Mouse (Mus musculus) neural tube, embryonic 13.5 days (tissue): Measurements from ENCODE around the gene Vill. TPM values are rescaled to one million over a fixed set of nuclear protein-coding genes. Genes with fewer than 3 reads are reported as not detected.

Experiments used
- ATAC-seq: fragments of 200-750 bp; cut with Nextera tagmentation; 2 replicates; pipeline ENCODE4 v1.8.0; 2017; ENCODE audit warnings: low read depth, mild to moderate bottlenecking, moderate TSS enrichment, moderate library complexity
- H3K27ac ChIP-seq: fragments of 300-500 bp; sonication (generic); replicated peaks from 2 replicates; pipeline ENCODE4 v1.5.1; 2015; ENCODE audit warnings: moderate library complexity, mild to moderate bottlenecking, inconsistent platforms
- H3K27me3 ChIP-seq: fragments of 300-500 bp; sonication (generic); 2 replicates; pipeline ENCODE4 v1.6.1; 2015; ENCODE audit warnings: mild to moderate bottlenecking, inconsistent platforms
- H3K36me3 ChIP-seq: fragments of 300-500 bp; sonication (generic); 2 replicates; pipeline ENCODE4 v1.6.1; 2015; ENCODE audit warnings: mild to moderate bottlenecking, inconsistent platforms
- H3K4me1 ChIP-seq: fragments of 300-500 bp; sonication (generic); replicated peaks from 2 replicates; pipeline ENCODE4 v1.6.1; 2015; ENCODE audit warnings: inconsistent platforms
- H3K4me2 ChIP-seq: fragments of 300-500 bp; sonication (generic); 2 replicates; pipeline ENCODE4 v1.6.1; 2015; ENCODE audit warnings: inconsistent platforms, mild to moderate bottlenecking, moderate library complexity
- H3K4me3 ChIP-seq: fragments of 300-500 bp; sonication (generic); 2 replicates; pipeline ENCODE4 v1.5.1; 2015; ENCODE audit warnings: mild to moderate bottlenecking, inconsistent platforms
- H3K9ac ChIP-seq: fragments of 300-500 bp; sonication (generic); 2 replicates; pipeline ENCODE4 v1.6.1; 2015; ENCODE audit warnings: moderate library complexity, mild to moderate bottlenecking, inconsistent platforms
- H3K9me3 ChIP-seq: fragments of 300-500 bp; sonication (generic); 2 replicates; pipeline ENCODE4 v1.6.1; 2016; ENCODE audit warnings: inconsistent platforms
- WGBS: fragments of 180-500 bp; shearing (Covaris S2); methylation state at CpG from one replicate; pipeline ENCODE4 v1.1.7; 2015; 5-methylcytosine and 5-hydroxymethylcytosine counted together
- polyA plus RNA-seq: library from polyadenylated mRNA; unstranded; fragments of >200 nt; fragmentation: Nextera tagmentation; extraction: Ambion mirVana; gene quantifications from 2 replicates; pipeline ENCODE4 v1.2.1, GENCODE M21; 2015

Gene Vill
- polyA plus RNA-seq, 1 experiment from 2014 or later, result 6.9 TPM

DNA sequence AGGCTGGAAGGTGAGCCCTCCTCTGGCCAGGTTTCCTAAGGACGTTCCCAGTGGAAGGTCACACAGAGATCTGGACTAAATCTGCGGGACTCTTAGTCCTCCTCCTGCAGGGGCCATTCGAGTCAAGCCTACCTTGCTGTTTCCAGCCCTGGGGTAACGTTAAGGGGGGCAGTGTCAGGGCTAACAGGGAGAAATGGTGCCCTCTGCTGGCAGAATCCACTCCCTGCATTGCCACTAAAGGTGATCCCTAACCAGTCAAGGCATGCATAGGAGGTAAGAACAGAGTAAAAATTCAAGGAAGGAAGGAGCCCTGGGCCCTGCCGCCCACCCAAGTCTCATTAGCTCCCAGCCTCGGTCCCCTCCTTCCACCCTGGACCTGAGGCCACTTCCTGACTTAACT is 15.0 kb downstream of the Vill start:
- Histone ChIP-seq H3K4me2 (no peak overlapping the region), H3K27me3 (0 out of 2 replicates have a peak, but pooled peaks cover 5% of the 10 kb centered on the region), H3K36me3 (peaks cover 15% of the 10 kb centered on the region), H3K9me3 (no peaks in the 10 kb centered on the region), H3K27ac (no peak overlapping the region), H3K9ac (0 out of 2 replicates have a peak overlapping the region, but pooled peaks have one; percentile 34), H3K4me1 (no peaks in the 10 kb centered on the region), H3K4me3 (no peak overlapping the region)
- WGBS, result 4% methylated on average over 6 of the region's 6 CpGs
- 0 out of 2 replicates have a peak, but pooled peaks have one; percentile 26 for ATAC-seq

DNA sequence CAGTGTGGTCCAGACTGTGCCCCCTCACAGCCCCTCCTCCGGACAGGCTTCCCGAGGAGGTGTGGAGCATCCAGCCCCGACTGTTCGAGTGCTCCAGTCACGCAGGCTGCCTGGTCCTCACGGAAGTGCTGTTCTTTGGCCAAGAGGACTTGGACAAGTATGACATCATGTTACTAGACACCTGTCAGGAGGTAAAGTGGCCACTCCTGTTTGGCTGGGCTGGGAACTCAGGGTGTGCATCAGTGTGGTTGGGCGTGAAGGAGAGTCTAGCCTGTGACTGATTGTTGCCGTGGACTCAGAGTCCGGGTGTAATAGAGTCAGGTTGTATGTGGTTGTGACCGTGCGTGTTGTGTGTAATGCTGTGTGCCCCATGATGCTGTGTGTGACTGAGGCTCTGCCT is 15.7 kb downstream of the Vill start:
- 88% methylated on average over 11 of the region's 11 CpGs for WGBS
- Histone ChIP-seq H3K4me3 (no peak overlapping the region), H3K9me3 (no peaks in the 10 kb centered on the region), H3K36me3 (peaks cover 21% of the 10 kb centered on the region), H3K4me1 (no peaks in the 10 kb centered on the region), H3K4me2 (no peak overlapping the region), H3K27me3 (0 out of 2 replicates have a peak, but pooled peaks cover 5% of the 10 kb centered on the region), H3K9ac (no peak overlapping the region), H3K27ac (no peak overlapping the region)
- no peak for ATAC-seq

DNA sequence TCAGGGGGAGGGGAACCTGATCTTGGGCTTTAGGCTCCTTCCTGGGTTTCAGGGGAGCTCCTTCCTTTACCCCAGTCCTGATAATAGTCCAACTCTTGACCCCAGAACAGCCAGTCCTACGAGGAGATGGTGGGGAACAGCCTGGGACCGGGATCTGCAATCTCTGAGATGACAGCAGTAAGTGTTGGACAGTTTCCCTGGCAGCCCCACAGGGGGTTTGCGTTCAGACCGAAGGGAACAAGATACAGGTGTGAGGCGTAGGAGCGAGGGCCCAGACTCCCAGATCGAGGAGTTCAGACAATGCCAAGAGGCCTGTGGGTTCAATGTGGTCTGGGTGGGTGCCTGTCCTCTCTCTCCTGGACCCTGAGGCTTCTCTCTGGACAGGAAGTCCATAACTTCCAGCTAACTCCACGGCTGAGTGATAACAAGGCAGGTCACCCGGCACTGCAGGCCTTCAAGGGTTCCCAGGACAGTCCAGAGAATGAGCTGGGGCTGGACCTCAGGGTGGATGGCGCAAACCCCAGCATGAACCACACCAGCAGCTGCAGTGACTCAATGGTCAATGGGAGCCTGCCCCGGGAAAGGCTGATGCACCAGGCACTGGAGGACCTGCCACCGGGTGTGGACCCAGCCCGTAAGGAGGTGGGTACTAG is 17.7 kb downstream of the Vill start:
- WGBS, result 82% methylated on average over 13 of the region's 13 CpGs
- no peak for ATAC-seq
- Histone ChIP-seq H3K9ac (no peak overlapping the region), H3K36me3 (peaks cover 41% of the 10 kb centered on the region), H3K9me3 (no peaks in the 10 kb centered on the region), H3K4me3 (no peak overlapping the region), H3K27me3 (0 out of 2 replicates have a peak, but pooled peaks cover 5% of the 10 kb centered on the region), H3K4me1 (no peaks in the 10 kb centered on the region), H3K27ac (no peak overlapping the region), H3K4me2 (no peak overlapping the region)

DNA sequence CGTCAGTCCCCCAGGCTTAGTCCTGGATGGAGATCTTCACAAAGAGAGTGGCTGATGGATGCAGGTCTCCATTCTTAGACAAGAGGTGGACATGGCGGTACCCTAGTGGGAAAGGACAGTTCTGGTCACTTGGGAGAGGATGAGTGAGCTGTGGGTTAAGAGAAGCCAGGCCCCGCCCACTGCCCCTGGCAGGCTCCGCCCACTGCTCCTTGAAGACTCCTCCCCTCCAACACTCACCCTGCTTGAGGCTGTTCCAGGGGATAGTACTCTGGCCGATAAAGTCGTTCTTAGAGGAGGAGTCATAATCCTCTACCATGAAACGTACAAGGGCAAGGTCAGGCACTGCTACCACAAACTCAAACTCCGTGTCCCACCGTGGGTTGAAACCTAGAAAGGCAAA is 19.2 kb downstream of the Vill start:
- H3K9ac ChIP-seq, result no peak overlapping the region
- no peaks in the 10 kb centered on the region for H3K4me1 ChIP-seq
- H3K27me3 ChIP-seq, result 0 out of 2 replicates have a peak, but pooled peaks cover under 1% of the 10 kb centered on the region
- no peak for ATAC-seq
- peaks cover 51% of the 10 kb centered on the region for H3K36me3 ChIP-seq
- no peak overlapping the region for H3K4me3 ChIP-seq
- H3K4me2 ChIP-seq, result no peak overlapping the region
- 82% methylated on average over 9 of the region's 9 CpGs for WGBS
- no peaks in the 10 kb centered on the region for H3K9me3 ChIP-seq
- no peak overlapping the region for H3K27ac ChIP-seq

DNA sequence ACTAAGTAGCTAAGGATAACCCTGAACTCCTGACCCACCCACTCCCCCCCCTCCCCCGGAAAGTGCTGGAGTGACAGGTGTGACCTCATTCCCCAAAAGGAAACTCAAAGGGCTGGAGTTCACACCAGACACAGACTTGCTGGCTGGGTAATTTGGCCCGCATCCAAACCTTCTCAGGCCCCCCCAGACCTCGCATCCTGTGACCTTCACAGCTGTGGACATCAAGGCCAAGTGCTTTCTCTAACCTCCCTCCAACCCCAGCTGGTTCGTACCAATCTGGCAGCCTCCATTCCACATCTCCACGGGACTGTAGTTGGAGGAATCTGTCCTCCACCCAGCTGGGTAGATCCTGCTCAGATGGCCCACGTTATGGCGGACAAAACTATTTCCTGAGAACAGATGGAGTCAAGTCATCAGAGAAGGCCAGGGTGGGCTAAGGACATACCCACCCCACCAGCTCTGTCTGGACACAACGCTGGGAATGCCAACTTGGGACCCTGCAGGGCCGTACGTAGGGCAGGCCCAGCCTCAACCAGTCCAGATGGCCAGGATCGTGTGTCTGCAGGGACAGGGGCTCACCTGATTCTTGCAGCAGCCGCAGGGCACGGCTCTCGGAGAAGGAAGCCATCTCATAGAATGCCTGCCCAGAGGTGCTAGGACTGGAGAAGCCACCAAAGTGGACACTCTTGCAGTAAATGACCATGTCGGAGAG is 20.8 kb downstream of the Vill start:
- 82% methylated on average over 15 of the region's 15 CpGs for WGBS
- Histone ChIP-seq H3K27ac (no peak overlapping the region), H3K9ac (no peak overlapping the region), H3K9me3 (no peaks in the 10 kb centered on the region), H3K4me3 (no peak overlapping the region), H3K36me3 (peaks cover 61% of the 10 kb centered on the region), H3K4me1 (no peaks in the 10 kb centered on the region), H3K27me3 (no peaks in the 10 kb centered on the region), H3K4me2 (no peak overlapping the region)
- ATAC-seq, result no peak

DNA sequence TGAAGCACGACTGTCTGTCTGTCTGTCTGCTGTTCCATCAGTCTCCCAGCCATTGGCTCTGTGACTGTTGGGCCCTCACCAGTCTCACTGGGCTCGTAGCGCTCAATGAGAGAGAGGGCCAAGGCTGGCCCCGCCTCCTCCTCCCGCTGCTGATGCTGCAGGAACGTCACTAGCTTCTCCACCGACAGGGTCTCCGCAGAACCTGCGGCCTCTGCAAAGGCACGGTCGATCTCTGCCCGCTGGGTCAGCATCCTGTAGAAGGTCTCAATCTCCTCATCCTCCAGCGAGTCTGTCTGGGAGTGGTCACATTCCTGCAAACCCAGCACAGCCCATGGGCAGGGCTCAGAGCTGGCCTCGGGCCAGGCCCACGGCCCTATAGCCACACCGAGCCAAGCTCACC is 23.1 kb downstream of the Vill start:
- peaks cover 77% of the 10 kb centered on the region for H3K36me3 ChIP-seq

DNA sequence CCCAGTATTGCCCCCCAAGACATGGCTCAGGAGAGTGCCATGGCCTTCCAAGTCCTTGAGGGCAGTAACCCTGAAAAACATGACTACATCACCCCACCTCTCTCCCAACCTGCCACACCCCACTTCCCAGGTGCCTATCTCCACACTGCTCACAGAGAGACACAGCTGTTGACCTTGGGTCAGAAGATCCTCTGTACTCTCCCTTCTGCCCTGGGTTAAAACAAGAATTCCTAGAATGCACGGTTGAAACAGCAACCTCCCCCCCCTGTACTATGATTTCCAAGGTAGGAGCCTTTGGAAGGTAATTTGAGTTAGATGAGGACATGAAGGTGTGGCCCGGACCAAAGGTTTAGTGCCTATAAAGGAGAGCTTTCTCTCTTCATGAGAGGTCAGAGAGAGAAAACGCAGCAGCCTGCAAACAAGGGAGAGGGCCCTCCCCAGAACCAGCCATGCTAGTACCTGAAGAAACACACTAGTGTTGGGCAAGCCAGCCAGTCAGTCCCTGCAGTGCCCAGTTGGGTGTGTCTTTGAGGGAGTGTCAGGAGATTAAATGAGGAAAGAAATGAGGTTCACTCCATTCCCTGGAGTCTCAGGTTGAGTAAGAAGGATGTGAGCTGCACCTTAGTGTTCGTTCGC is 27.6 kb downstream of the Vill start:
- Histone ChIP-seq H3K27ac (no peak overlapping the region), H3K27me3 (no peaks in the 10 kb centered on the region), H3K9me3 (no peaks in the 10 kb centered on the region), H3K4me1 (peaks cover 24% of the 10 kb centered on the region), H3K9ac (no peak overlapping the region), H3K4me2 (no peak overlapping the region), H3K4me3 (no peak overlapping the region), H3K36me3 (peaks cover 45% of the 10 kb centered on the region)
- ATAC-seq, result no peak
- WGBS, result 77% methylated on average over 5 of the region's 5 CpGs

More for the DNA sequence above, 23.1 kb downstream of the Vill start:
- Histone ChIP-seq H3K4me1 (no peaks in the 10 kb centered on the region), H3K4me3 (no peak overlapping the region), H3K27me3 (no peaks in the 10 kb centered on the region), H3K4me2 (no peak overlapping the region), H3K27ac (no peak overlapping the region), H3K9ac (no peak overlapping the region), H3K9me3 (no peaks in the 10 kb centered on the region)
- ATAC-seq, result no peak
- 77% methylated on average over 16 of the region's 16 CpGs for WGBS

DNA sequence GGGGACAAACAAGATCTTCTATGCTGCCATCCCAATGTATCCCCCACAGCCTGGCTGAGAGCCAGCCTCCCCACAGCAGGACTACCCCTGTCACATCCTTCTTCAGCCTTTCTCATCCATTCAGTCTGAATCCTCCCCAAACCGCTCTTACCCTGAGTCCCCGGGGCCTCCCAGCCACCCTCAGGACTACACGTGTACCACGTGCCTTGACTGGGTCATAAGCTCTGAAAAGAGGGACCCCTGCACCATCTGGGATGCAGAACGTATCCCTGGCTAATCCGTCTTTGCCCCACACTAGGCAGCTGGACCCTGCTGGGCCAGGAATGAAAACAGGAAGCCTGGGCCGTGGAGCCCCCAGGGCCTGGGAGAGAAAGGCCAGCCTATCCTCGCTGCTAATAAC is 29.5 kb downstream of the Vill start:
- 4% methylated on average over 8 of the region's 8 CpGs for WGBS
- no peak overlapping the region for H3K4me2 ChIP-seq
- no peaks in the 10 kb centered on the region for H3K9me3 ChIP-seq
- no peaks in the 10 kb centered on the region for H3K27me3 ChIP-seq
- 0 out of 2 replicates have a peak overlapping the region, but pooled peaks have one; percentile 22 for H3K9ac ChIP-seq
- H3K4me1 ChIP-seq, result peaks cover 38% of the 10 kb centered on the region
- ATAC-seq, result peak; percentile 86
- H3K36me3 ChIP-seq, result peaks cover 33% of the 10 kb centered on the region
- H3K27ac ChIP-seq, result peak overlapping the region; percentile 85
- H3K4me3 ChIP-seq, result no peak overlapping the region

DNA sequence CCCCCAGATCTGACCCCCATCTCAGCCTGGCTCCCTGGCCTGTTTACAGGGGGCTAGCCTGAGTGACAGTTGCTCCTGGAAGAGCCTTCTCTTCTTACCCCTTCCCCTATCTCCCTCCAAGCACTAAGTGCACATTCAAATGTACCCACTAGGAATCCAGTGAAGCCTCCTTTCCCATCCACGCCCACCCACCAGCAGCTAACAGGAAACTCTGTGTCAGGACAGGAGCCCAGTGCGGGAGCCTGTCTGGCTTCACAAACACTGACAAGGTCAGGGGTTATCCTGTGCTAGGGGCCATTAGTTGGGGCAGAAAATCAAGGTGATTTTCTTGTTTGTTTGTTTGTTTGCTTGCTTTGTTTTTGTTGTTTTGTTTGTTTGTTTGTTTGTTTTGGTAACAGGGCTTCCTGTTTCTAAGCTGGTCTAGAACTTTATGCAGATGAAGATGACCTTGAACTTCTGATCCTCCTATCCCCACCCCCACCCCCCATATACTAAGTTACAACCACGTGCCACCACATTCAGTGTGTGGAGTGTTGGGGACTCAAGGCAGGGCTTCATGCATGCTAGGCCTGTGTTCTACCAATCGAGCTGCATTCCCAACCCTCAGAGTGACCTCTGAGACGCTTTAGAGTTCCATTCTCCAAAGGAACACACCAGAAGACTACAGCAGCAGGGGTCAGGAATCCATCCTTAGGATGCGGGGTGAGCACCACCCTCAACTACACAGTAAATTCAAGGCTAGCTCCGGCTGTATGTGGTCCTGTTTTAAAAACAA is 30.3 kb downstream of the Vill start:
- 0 out of 2 replicates have a peak overlapping the region, but pooled peaks have one; percentile 22 for H3K9ac ChIP-seq

DNA sequence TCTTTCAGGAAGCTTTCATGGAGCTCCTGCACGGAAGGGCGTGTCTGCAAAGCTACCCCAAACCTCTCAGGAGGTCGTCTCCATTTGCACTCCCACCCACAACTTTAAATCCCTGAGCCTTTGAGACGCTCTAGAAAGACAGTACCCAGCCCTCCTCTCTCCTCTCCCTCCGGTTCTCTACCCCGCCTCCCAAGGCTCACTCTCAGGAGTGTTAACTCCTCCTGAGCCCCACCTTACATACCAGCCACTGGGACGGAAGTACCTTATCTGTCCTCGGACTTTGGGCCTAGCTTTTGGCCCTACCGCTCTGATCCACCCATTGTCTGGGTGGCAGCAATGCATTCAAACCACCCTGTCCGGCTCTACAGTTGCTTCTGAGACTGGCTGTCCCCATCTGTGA is 31.4 kb downstream of the Vill start:
- Histone ChIP-seq H3K4me3 (no peak overlapping the region), H3K27ac (no peak overlapping the region), H3K9ac (no peak overlapping the region), H3K36me3 (peaks cover 17% of the 10 kb centered on the region), H3K9me3 (no peaks in the 10 kb centered on the region), H3K4me2 (no peak overlapping the region), H3K27me3 (no peaks in the 10 kb centered on the region), H3K4me1 (peaks cover 55% of the 10 kb centered on the region)
- WGBS, result 86% methylated on average over 10 of the region's 10 CpGs
- no peak for ATAC-seq

More for the DNA sequence above, 30.3 kb downstream of the Vill start:
- H3K4me3 ChIP-seq, result no peak overlapping the region
- ATAC-seq, result no peak
- peaks cover 27% of the 10 kb centered on the region for H3K36me3 ChIP-seq
- H3K27me3 ChIP-seq, result no peaks in the 10 kb centered on the region
- H3K4me1 ChIP-seq, result peaks cover 46% of the 10 kb centered on the region
- no peaks in the 10 kb centered on the region for H3K9me3 ChIP-seq
- H3K4me2 ChIP-seq, result no peak overlapping the region
- 75% methylated on average over 7 of the region's 7 CpGs for WGBS
- H3K27ac ChIP-seq, result peak overlapping the region; percentile 85

DNA sequence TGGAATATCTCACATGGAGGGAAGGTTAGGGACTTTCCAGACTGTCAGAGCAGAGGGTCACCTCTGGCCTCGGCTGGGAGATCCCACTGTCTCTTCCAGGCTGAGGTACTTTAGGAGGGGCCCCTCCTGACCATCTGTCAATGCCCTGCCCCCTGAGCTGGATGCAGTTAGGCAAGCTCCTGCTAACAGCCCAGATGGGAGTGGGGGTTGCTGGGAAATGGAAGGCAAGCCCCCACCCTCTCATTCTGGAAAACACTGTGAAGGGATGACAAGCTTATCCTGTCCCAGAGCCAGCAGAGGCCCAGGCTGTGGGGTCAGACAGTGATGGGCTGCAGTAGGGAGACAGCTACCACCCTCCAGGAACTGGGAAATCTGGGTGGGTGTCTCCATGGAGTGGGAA is 33.9 kb downstream of the Vill start:
- Histone ChIP-seq H3K36me3 (0 out of 2 replicates have a peak, but pooled peaks cover 6% of the 10 kb centered on the region), H3K4me3 (no peak overlapping the region), H3K27ac (no peak overlapping the region), H3K9me3 (no peaks in the 10 kb centered on the region), H3K4me1 (peaks cover 71% of the 10 kb centered on the region), H3K9ac (no peak overlapping the region), H3K27me3 (peaks cover 2% of the 10 kb centered on the region; the same call in 1 of the 2 replicates), H3K4me2 (no peak overlapping the region)
- ATAC-seq, result no peak
- WGBS, result 27% methylated on average over 1 of the region's 1 CpGs
